ENCODE assay signal across 10 mouse cellular contexts in the genomic region with DNA sequence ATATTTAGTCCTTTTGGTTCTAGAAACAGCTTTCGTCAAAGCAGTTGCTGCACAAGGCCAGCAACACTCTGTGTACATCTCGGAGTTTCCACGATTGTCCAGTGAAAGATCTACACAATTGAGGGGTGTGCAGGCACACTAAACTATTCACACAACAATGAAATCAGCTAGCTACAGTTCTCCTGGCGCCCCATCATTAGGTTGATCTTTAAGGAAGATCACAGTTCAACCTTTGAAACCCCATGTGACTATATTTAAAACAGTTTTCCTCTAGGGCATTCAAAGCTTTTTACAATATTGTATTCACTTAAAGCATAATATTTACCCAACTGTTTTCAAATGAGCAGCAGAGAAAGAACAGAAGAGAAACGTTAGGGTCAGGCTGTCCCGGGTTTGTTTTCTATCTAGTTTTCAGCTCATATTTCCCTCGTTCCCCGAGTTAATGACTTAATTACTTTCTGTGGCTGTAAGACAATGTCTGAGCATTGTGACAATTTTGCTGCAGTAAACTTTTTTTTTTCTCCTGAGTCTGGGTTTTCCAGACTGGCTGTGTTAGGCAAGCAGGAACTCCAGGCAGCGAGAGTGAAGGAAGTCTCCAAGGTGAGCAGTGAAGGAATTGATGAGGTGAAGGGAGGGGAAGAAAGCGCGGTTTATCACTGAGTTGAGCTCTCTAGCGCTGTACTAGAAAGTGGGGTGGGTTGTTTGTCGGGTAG. TPM values are rescaled to one million over a fixed set of nuclear protein-coding genes. Genes with fewer than 3 reads are reported as not detected.
DNase-seq lines count a peak whose midpoint lies in the region; ATAC-seq and TF ChIP-seq lines count a peak whose summit lies in the region.
"Had no signal": no experiment of that assay in that cellular context is flagged by ENCODE, and none has a peak within 500 bp of the region (broad histone marks: within the 10 kb centered on the region; RNA-seq: fewer than 3 reads in every experiment).

No protein-coding gene starts in this region.

- H3K4me3 ChIP-seq in heart, embryonic 15.5 days: peak overlapping the region; percentile 23
- no peak overlapping the region for H3K4me3 ChIP-seq in midbrain, embryonic 15.5 days
- no peak overlapping the region for H3K4me3 ChIP-seq in midbrain, embryonic 11.5 days (ENCODE audit: low read depth, low read length)
- peak overlapping the region; percentile 25 for H3K4me3 ChIP-seq in intestine, postnatal 0 days (ENCODE audit: low read depth, low read length)
- H3K4me3 ChIP-seq in stomach, embryonic 15.5 days (replicated peaks): 0 out of 2 replicates have a peak overlapping the region, but pooled peaks have one; percentile 7
- H3K4me3 ChIP-seq: forebrain, embryonic 13.5 days had no signal

- H3K36me3 ChIP-seq in heart, embryonic 15.5 days: no peaks in the 10 kb centered on the region
- H3K36me3 ChIP-seq in midbrain, embryonic 15.5 days (replicated peaks): no peaks in the 10 kb centered on the region
- no peaks in the 10 kb centered on the region for H3K36me3 ChIP-seq in midbrain, embryonic 11.5 days (ENCODE audit: control insufficient read depth, insufficient read depth, low read length)
- no peaks in the 10 kb centered on the region for H3K36me3 ChIP-seq in intestine, postnatal 0 days (ENCODE audit: control insufficient read depth, insufficient read depth)
- H3K36me3 ChIP-seq in stomach, embryonic 15.5 days: no peaks in the 10 kb centered on the region

- H3K4me1 ChIP-seq in heart, embryonic 15.5 days (replicated peaks): peaks cover 3% of the 10 kb centered on the region; the same call in 1 of the 2 replicates
- no peaks in the 10 kb centered on the region for H3K4me1 ChIP-seq in midbrain, embryonic 15.5 days
- no peaks in the 10 kb centered on the region for H3K4me1 ChIP-seq in midbrain, embryonic 11.5 days (ENCODE audit: control insufficient read depth, insufficient read depth, low read length)
- no peaks in the 10 kb centered on the region for H3K4me1 ChIP-seq in intestine, postnatal 0 days (replicated peaks; ENCODE audit: control insufficient read depth, insufficient read depth, low read length)
- H3K4me1 ChIP-seq in stomach, embryonic 15.5 days: no peaks in the 10 kb centered on the region
- H3K4me1 ChIP-seq: forebrain, embryonic 13.5 days had no signal

- H3K27ac ChIP-seq in heart, embryonic 15.5 days: no peak overlapping the region
- H3K27ac ChIP-seq in midbrain, embryonic 15.5 days: no peak overlapping the region
- no peak overlapping the region for H3K27ac ChIP-seq in midbrain, embryonic 11.5 days (ENCODE audit: low read depth, low read length)
- H3K27ac ChIP-seq in intestine, postnatal 0 days (ENCODE audit: low read depth, low read length): peak overlapping the region; percentile 78
- no peak overlapping the region for H3K27ac ChIP-seq in stomach, embryonic 15.5 days
- H3K27ac ChIP-seq: forebrain, embryonic 13.5 days had no signal

- ATAC-seq in heart, embryonic 15.5 days (replicated peaks; ENCODE audit: insufficient number of reproducible peaks, insufficient read depth, low FRiP score, low read depth): no peak
- ATAC-seq in midbrain, embryonic 15.5 days (replicated peaks): no peak
- ATAC-seq in midbrain, embryonic 11.5 days (ENCODE audit: low FRiP score): no peak
- peak; percentile 88 for ATAC-seq in intestine, postnatal 0 days
- ATAC-seq in stomach, embryonic 15.5 days (ENCODE audit: insufficient read depth, low FRiP score, low read depth): no peak
- ATAC-seq: forebrain, embryonic 13.5 days had no signal

- H3K4me2 ChIP-seq in heart, embryonic 15.5 days: peak overlapping the region; percentile 49
- peak overlapping the region; percentile 15; the same call in 1 of the 2 replicates for H3K4me2 ChIP-seq in midbrain, embryonic 15.5 days
- no peak overlapping the region for H3K4me2 ChIP-seq in midbrain, embryonic 11.5 days
- peak overlapping the region; percentile 62 for H3K4me2 ChIP-seq in intestine, postnatal 0 days (replicated peaks; ENCODE audit: low read depth)
- H3K4me2 ChIP-seq in stomach, embryonic 15.5 days: peak overlapping the region; percentile 36
- H3K4me2 ChIP-seq: forebrain, embryonic 13.5 days had no signal

- 53% methylated on average over 13 of the region's 13 CpGs for WGBS in heart, embryonic 15.5 days
- WGBS in midbrain, embryonic 15.5 days: 55% methylated on average over 13 of the region's 13 CpGs
- WGBS in midbrain, embryonic 11.5 days: 67% methylated on average over 13 of the region's 13 CpGs
- WGBS in intestine, postnatal 0 days: 19% methylated on average over 13 of the region's 13 CpGs
- 39% methylated on average over 13 of the region's 13 CpGs for WGBS in stomach, embryonic 15.5 days

- no peak for TF ChIP-seq CTCF in intestine, postnatal 0 days (IDR thresholded peaks at IDR 0.05; ENCODE audit: low read depth)

- H3K9me3 ChIP-seq in heart, embryonic 15.5 days (replicated peaks): no peaks in the 10 kb centered on the region
- H3K9me3 ChIP-seq in midbrain, embryonic 15.5 days: no peaks in the 10 kb centered on the region
- no peaks in the 10 kb centered on the region for H3K9me3 ChIP-seq in midbrain, embryonic 11.5 days (ENCODE audit: control insufficient read depth, low read length)
- no peaks in the 10 kb centered on the region for H3K9me3 ChIP-seq in intestine, postnatal 0 days (ENCODE audit: control insufficient read depth)
- H3K9me3 ChIP-seq in stomach, embryonic 15.5 days: no peaks in the 10 kb centered on the region
- H3K9me3 ChIP-seq: forebrain, embryonic 13.5 days had no signal

- no peaks in the 10 kb centered on the region for H3K27me3 ChIP-seq in heart, embryonic 15.5 days
- H3K27me3 ChIP-seq in midbrain, embryonic 15.5 days (replicated peaks): no peaks in the 10 kb centered on the region
- H3K27me3 ChIP-seq in midbrain, embryonic 11.5 days (ENCODE audit: control insufficient read depth, insufficient read depth, low read length): no peaks in the 10 kb centered on the region
- no peaks in the 10 kb centered on the region for H3K27me3 ChIP-seq in intestine, postnatal 0 days (replicated peaks; ENCODE audit: control insufficient read depth, insufficient read depth, low read length)
- H3K27me3 ChIP-seq in stomach, embryonic 15.5 days (replicated peaks): no peaks in the 10 kb centered on the region; the same call in 1 of the 2 replicates

- DNase-seq in heart, postnatal 4 days: no peak
- no peak for DNase-seq in midbrain, embryonic 11.5 days (ENCODE audit: low spot score, missing footprints)
- DNase-seq in Muller cell, postnatal 12 days (ENCODE audit: inconsistent ontology term): no peak
- DNase-seq in B cell, adult 2 months: no peak
- DNase-seq: spleen, adult 18-20 months had no signal

- H3K9ac ChIP-seq in heart, embryonic 15.5 days: no peak overlapping the region
- H3K9ac ChIP-seq in midbrain, embryonic 15.5 days: no peak overlapping the region
- no peak overlapping the region for H3K9ac ChIP-seq in midbrain, embryonic 11.5 days (ENCODE audit: low read length)
- no peak overlapping the region for H3K9ac ChIP-seq in intestine, postnatal 0 days (ENCODE audit: low read depth, low read length)
- no peak overlapping the region for H3K9ac ChIP-seq in stomach, embryonic 15.5 days
- H3K9ac ChIP-seq: forebrain, embryonic 13.5 days had no signal

RNA-seq across cellular contexts. Expression of a gene that starts 38.2 kb away (rescaled TPM):
- polyA plus RNA-seq in heart, embryonic 15.5 days (2015; fragmentation: Nextera tagmentation; extraction: Ambion mirVana): 0.52 and 0.70 TPM in 2 replicates
- total RNA-seq in heart, postnatal 4 days (2021): 10 to 100 TPM; 35.1 to 37.6 TPM
- polyA plus RNA-seq in midbrain, embryonic 15.5 days (2015; fragmentation: Nextera tagmentation; extraction: Ambion mirVana): 5.1 and 5.3 TPM in 2 replicates
- 0.33 and 0.36 TPM in 2 replicates for polyA plus RNA-seq in midbrain, embryonic 11.5 days (2014; fragmentation: Nextera tagmentation; extraction: Ambion mirVana)
- polyA plus RNA-seq in intestine, postnatal 0 days (2015; fragmentation: Nextera tagmentation; extraction: Ambion mirVana): 22.1 and 23.2 TPM in 2 replicates
- polyA plus RNA-seq in stomach, embryonic 15.5 days (2015; fragmentation: Nextera tagmentation; extraction: Ambion mirVana): 0.61 and 1.3 TPM in 2 replicates

RNA-seq across cellular contexts. Expression of a gene that starts 39.8 kb away (rescaled TPM):
- 0.97 and 3.5 TPM in 2 replicates for polyA plus RNA-seq in heart, embryonic 15.5 days (2015; fragmentation: Nextera tagmentation; extraction: Ambion mirVana)
- 10 to 100 TPM; 10.8 to 13.6 TPM for total RNA-seq in heart, postnatal 4 days (2021)
- 1.3 and 2.9 TPM in 2 replicates for polyA plus RNA-seq in midbrain, embryonic 15.5 days (2015; fragmentation: Nextera tagmentation; extraction: Ambion mirVana)
- polyA plus RNA-seq in midbrain, embryonic 11.5 days (2014; fragmentation: Nextera tagmentation; extraction: Ambion mirVana): 1.8 and 2.0 TPM in 2 replicates
- 0.16 and 0.43 TPM in 2 replicates for polyA plus RNA-seq in intestine, postnatal 0 days (2015; fragmentation: Nextera tagmentation; extraction: Ambion mirVana)
- polyA plus RNA-seq in stomach, embryonic 15.5 days (2015; fragmentation: Nextera tagmentation; extraction: Ambion mirVana): 0.36 and 1.3 TPM in 2 replicates

Comparison
In these comparisons a context has a peak if more than half of its experiments do, and no peak if none do; other contexts are left out.
1. H3K4me3 ChIP-seq: peak in heart, embryonic 15.5 days (single experiment), intestine, postnatal 0 days (single experiment) and stomach, embryonic 15.5 days (single experiment); none in midbrain, embryonic 15.5 days (single experiment) and midbrain, embryonic 11.5 days (single experiment).